Mouse (Mus musculus) embryo, embryonic 11 days (tissue): ENCODE results near the gene Gm10024.
"Not testable (repeated sequence)": the region's sequence is repeated elsewhere in the genome, so short reads cannot be mapped to it uniquely, and the experiment has no call there.

ENCODE experiments used
- DNase-seq: peaks from one replicate; pipeline ENCODE4 v3.0.0-alpha.2; 2015

The Gm10024 gene

DNA sequence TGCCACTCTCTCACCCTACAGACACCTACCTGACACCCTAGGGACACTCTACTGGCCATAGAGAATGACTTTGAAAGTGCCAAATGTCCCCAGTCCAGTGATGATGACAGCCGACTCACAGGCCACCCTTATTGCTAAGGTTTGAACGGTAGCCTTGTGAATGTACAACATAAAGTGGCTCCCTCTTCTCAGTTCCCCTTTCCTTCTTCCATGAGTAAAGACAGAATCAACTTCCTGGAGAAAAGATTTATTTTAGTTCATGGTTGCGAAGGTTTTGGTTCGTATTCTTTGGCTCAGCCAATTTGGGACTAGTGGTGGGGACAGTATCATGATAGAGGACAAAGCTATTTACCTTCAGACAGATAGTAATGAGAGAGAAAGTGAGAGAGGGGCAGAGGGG, 27.7 kb downstream of the Gm10024 start:
- DNase-seq: no peak

DNA sequence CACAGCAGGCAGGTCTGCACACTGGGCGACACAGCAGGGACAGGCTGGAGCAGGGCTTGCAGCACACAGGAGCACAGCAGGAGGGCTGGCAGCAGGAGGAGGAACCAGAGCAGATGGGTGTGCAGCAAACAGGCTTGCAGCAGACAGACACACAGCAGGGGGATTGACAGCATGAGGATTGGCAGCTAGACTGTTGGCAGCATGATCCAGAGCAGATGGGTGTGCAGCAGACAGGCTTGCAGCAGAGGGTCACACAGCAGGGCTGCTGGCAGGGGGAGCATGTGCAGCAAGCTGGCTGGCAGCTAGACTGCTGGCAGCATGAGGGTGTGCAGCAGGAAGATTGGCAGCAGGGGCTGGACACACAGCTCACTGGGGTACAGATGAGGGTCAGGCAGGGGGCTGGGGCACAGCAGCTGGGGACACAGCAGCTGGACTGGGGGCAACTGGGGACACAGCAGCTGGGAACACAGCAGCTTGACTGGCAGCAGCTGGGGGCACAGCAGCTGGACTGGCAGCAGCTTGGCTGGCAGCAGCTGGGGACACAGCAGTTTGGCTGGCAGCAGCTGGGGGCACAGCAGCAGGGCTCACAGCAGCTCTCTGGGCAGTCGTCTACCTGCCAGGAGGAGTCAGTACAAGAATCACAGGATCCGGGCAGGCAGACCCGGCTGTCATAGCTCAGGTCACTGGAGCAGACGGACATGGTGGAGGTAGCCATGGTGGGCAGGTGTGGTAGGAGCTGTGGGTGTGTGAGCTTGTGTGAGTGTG, 30.8 kb downstream of the Gm10024 start, which contains the start of gene Gm18596:
Gene Gm18596, minus strand, starts transcription at position 715 of the 765 bp plus-strand sequence.
- DNase-seq: not testable (repeated sequence)

DNA sequence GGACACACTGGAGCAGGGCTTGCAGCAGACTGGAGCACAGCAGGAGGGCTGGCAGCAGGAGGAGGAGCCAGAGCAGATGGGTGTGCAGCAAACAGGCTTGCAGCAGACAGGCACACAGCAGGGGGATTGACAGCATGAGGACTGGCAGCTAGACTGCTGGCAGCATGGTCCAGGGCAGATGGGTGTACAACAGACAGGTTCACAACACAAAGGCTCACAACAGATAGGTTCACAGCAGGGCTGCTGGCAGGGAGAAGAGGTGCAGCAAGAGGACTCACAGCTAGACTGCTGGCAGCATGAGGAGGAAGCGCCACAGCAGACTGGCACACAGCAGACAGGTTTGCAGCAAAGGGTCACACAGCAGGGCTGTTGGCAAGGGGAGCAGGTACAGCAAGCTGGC, 39.4 kb downstream of the Gm10024 start:
- DNase-seq: not testable (repeated sequence)

DNA sequence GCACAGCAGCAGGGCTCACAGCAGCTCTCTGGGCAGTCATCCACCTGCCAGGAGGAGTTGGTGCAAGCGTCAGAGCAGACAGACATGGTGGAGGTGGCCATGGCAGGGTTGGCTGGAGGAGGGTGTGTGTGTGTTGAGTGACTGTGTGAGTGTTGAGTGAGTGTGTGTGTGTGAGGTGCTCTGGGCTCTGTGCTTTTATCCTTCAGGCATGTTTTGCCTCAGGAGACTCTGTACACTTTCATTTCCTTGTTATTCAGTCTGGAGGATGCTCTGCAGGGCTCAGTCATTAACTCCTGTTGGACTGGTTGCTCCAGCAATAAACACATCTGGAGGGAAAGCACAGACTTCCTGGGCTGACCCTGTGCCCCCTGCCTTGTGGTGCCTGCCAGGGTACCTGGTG, 40.0 kb downstream of the Gm10024 start, which contains the start of gene Gm9736:
Gene Gm9736, minus strand, starts transcription at position 101 of the 400 bp plus-strand sequence.
- DNase-seq: not testable (repeated sequence)

DNA sequence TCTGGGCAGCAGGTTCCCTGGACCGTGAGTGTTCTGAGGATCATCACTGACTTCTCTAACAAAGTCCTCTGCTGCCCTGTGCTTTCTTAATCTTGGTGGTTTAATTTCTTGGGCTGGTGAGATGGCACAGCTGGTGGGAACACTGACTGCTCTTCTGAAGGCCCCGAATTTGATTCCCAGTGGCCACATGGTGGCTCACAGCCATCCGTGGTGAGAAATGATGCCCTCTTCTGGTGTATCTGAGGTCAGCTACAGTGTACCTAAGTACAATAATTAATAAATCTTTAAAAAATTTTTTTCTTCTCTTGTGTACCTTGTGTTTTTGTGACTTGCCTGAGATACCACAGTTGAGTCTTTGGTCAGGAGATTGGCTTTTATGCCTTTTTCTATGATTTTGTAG, 41.1 kb downstream of the Gm10024 start:
- DNase-seq: not testable (repeated sequence)

DNA sequence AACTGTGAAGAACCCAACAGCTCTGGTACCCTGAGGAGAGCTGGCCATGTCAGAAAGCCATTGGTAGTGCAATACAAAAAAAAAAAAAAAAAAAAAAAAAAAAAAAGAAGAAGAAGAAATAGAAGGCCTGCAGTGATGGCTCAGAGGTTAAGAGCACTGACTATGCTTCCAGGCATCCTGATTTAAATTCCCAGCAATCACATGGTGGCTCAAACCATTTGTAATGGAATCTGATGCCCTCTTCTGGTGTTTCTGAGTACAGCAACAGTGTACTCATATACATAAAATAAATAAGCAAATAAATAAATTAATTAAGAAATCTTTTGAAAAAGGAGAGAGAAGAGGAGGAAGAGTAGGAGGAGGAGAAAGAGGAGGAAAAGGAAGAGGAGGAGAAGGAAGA, 42.2 kb downstream of the Gm10024 start:
- no peak for DNase-seq

DNA sequence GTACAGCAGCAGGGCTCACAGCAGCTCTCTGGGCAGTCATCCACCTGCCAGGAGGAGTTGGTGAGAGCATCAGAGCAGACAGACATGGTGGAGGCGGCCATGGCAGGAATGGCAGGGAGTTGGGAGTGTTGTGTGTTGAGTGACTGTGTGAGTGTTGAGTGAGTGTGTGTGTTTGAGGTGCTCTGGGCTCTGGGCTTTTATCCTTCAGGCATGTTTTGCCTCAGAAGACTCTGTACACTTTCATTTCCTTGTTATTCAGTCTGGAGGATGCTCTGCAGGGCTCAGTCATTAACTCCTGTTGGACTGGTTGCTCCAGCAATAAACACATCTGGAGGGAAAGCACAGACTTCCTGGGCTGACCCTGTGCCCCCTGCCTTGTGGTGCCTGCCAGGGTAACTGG, 48.3 kb downstream of the Gm10024 start, which contains the start of gene Gm3233:
Gene Gm3233, minus strand, starts transcription at position 101 of the 400 bp plus-strand sequence.
- DNase-seq: not testable (repeated sequence)
